Mouse (Mus musculus): ENCODE results near the gene Tjap1. TPM values are rescaled to one million over a fixed set of nuclear protein-coding genes. Genes with fewer than 3 reads are reported as not detected.
A peak's percentile ranks its signal among the peaks of the same experiment; 100 is the strongest.

The Tjap1 gene
- total RNA-seq, 2 experiments from 2014 or later: 43.4 to 49.2 TPM

DNA sequence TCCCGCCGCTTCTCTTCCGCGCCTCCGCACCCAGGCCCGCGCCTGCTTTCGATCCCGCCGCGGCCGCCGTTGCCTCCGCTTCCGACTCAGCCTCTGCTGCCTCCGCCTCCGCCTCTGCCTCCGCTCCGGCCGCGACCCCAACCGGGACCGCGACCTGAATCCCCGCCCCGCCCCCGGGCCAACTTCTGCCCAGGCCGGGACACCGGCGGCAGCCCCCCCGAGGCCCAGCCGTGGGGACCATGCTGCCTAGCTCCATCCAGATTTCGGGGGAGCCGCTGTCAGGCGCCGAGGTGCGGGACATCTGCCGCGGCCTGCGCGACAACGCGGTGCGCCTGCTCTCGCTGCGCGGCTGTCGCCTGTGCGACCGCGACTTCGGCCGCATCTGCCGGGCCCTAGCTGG, 28.7 kb downstream of the Tjap1 start:
- DNase-seq (ENCODE audit: low spot score in 2 of 2): peak in 1 of 2 experiments; percentile 56

DNA sequence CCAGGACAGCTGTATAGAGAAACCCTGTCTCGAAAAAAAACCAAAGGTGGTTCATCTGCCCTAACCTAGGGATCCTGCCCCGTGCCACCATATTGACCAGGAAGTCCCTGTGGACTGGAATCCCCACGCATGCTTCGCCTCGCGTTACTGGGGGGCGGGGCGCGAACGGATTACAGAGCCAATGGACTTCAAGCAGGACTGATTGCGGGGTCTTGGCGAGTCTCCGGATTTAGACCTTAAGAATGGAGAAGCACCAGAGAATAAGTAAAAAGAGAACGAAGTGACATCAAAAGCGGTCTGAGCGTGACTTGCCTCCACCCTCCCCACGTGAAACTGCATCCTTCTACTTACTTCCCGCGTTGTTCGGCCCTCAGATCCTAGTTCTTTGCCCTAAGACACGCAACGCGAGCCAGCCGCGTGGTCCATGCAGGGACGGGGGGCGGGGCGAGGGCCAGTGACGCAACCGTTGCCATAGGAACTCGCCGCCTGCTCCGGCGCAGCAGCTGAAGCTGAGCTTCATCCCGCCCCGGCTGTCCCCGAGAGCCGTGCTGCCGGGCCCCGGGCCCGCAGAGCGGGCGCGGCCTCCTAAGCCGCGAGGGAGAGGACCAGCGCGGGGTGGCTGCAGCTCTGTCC, 29.3 kb downstream of the Tjap1 start, which contains the start of gene Lrrc73:
Gene Lrrc73 (plus strand): TSS at position 80 of the 633 bp plus-strand sequence.
- DNase-seq (ENCODE audit: low spot score in 2 of 2): peak; percentile 91 to 94

DNA sequence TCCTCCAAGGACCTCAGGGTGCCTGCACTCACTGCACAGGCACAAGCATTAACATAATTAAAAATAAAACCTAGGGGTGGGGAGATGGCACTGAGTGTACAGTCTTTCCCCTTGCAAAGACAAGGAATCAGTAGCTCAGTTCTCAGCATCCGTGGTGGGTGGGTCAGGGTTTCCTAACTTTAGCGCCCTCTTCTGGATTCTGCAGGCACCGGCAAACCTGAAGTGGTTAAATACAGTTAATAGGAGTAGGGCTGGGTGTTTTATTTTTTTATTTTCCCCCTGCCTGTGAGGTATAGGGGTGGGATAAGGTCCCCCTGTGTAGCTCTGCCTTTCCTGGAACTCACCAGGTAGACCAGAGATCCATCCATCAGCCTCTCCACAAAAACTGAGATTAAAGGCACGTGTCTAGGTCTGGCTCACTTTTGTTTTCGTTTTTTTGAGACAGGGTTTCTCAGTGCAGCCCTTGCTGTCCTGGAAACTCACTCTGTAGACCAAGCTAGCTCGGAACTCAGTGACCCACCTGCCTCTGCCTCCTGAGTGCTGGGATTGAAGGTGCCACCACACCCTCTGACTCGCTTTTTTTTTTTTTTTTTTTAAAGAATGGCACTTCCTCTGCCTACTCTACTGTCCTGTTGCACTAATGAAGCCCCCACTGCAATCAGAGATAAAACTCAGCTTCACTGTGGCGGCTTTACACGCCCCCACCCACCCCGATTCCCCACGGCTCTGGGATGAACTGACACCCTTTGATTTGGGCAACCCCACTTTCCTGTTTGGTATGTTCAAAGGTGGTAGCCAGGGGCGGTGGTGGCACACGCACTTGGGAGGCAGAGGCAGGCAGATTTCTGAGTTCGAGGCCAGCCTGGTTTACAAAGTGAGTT, 30.0 kb downstream of the Tjap1 start:
- peak in 1 of 2 experiments; percentile 70 for DNase-seq (ENCODE audit: low spot score in 2 of 2)

DNA sequence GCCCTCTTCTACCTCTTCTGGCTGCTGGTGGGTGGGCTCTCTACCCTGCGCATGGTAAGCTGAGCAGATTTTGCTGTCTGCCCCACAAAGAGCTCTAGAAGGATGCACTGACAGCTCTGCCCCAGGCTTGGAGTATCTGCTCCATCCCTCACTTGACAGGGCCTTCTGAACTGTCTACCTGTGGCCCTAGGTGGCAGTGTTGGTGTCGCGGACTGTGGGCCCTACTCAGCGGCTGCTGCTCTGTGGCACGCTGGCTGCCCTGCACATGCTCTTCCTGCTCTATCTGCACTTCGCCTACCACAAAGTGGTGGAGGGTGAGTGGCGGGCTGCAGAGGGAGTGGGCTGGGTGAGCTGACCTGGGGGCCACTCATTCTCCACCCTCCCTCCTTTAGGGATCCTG, 31.7 kb downstream of the Tjap1 start:
- no peak for DNase-seq (ENCODE audit: low spot score in 2 of 2)

DNA sequence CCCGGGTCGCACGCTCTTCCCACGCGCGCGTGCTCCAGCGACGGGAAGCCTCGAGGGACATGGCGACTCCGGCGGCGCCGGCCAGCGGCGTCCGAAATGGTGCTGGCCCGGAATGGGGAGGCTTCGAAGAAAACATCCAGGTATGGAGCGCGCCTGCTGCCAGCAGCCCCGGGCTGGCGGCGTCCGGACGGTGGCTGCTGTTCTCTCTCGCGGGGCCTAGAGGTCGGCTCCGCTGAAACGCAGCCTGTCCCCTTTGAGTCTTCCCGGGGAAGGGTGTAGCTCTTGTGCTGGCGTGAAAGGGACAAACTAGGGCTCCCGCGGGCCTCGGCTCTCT, 34.7 kb downstream of the Tjap1 start:
- no peak for DNase-seq (ENCODE audit: low spot score in 2 of 2)

DNA sequence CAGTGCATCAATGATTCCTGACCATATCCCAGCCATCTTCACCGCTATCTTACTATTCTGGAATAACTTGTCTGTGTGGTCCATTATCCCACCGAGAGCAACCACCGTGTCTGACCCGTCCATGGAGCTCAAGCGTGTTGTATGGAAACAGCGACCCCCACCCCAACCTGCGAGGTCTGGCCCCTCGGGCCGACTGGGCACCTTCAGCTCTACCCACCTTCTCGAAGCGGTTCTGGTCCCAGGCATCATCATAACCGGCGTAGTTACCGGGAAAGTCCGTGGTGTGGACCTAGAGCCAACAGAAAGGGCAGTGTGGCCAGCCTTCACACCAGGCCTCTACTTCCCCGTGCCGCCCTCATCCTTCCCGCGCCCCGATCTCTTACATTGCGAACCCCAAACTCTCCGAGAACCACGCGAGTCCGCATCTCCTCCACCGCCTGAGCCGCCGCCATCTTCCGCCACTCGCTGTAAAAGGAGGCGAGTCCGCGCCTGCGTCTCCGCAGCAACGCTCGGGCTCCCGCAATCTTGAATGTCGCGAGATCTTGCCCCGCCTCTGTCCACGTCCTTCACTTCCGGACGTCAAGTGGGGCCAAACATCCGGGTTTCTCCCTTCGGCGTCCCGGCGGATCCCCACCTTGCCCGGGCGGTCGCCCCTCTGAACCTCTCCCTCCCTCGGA, 35.2 kb downstream of the Tjap1 start, which contains the start of the genes Polr1c and Yipf3:
Gene Polr1c (minus strand): TSS at position 543 of the 677 bp plus-strand sequence.
Gene Yipf3 (plus strand): TSS at position 569 of the 677 bp plus-strand sequence.
- DNase-seq (ENCODE audit: low spot score in 2 of 2): peak; percentile 93 to 96

DNA sequence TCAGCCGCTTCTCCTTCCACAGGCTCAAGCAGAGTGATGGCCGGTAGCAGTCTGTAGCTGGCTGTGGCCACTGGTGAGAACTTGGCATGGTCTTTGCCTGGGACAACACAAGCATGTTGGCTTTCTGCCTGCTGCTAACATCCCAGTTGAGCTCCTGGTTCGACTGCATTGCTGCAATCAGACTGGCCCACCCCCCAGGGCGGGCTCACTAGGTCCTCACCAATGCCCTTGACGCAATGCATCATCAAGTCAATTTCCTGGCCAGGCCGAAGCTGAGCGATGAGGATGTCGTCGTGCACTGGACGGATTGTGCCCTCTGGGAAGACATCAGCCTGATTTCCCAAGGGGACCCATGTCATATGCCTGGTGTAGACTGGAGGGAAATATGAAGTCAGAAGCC, 38.2 kb downstream of the Tjap1 start:
- no peak for DNase-seq (ENCODE audit: low spot score in 2 of 2)

DNA sequence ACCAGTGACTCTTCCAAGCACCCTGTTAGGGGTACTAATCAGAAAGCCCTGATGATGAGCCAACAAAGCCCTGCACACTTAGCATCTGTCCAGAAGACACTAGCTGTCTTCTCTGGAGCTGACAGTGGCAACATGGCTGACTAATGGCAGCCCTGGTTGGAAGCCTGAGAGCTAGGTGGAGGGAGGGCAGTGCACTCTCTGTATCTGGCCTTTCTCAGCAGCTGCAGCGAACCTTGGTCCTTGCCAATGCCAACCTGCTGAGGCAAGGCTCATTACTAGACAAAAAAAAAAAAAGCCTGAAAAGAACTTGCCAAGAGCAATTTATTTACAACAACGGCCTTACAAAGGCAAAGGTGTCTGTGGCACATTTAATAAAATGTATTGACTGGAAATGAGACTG, 39.2 kb downstream of the Tjap1 start:
- DNase-seq (ENCODE audit: low spot score in 2 of 2): no peak

DNA sequence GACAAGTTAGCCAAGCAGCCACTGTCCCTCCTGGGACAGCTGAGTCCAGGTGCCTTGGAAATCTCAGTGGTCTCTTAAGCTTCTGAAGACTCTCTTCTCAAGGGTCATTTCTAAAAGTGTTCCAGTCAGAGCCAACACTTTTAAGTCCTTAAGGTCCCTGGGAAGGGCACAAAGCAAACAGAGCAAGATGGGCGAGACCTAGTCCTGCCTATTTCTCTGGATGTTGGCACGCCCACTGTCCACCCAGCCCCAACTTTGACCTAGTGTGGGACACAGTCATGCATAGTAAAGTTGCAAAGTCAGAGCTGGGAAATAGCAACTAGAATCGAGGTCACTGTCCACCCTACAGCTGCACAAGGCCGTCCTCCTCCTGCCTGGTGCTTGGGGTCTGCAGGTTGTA, 39.8 kb downstream of the Tjap1 start:
- DNase-seq (ENCODE audit: low spot score in 2 of 2): no peak

DNA sequence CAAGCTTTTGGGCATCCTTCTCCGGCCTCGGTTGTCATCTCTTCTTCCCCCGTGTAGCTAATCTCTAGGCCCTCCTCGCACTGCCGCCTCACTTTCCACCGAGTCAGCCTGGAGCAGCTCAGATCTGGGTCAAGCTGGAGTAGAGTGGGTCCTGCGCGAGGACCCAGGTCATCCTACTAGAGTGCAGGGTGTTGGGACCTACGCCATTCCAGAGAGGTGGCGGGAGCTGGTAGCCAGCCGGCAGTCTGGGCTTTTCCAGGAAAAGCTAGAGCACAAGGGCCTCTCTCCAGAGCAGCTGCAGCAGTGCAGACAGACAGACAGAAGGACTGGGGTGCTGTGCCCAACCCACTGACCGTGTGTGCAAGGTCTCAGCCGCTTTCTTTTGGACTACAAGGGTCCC, 40.6 kb downstream of the Tjap1 start:
- no peak for DNase-seq (ENCODE audit: low spot score in 2 of 2)

DNA sequence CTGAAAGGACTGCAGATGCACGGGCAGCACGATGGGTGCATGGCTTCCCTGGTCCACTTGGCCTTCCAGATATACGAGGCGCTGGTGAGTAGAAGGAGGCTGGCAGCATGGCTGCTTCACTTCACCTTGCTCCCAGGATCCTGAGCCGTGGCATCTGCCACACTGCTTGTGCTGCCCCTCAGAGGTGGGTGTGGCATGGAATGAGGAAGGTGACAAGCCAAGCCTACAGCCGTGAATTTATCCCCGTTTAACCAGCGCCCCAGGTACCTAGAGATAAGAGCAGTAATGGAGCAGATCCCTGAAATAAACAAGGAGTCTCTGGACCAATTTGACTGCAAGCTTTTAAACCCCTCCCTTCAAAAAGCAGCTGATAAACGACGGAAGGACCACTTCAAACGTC, 41.4 kb downstream of the Tjap1 start:
- DNase-seq (ENCODE audit: low spot score in 2 of 2): no peak

DNA sequence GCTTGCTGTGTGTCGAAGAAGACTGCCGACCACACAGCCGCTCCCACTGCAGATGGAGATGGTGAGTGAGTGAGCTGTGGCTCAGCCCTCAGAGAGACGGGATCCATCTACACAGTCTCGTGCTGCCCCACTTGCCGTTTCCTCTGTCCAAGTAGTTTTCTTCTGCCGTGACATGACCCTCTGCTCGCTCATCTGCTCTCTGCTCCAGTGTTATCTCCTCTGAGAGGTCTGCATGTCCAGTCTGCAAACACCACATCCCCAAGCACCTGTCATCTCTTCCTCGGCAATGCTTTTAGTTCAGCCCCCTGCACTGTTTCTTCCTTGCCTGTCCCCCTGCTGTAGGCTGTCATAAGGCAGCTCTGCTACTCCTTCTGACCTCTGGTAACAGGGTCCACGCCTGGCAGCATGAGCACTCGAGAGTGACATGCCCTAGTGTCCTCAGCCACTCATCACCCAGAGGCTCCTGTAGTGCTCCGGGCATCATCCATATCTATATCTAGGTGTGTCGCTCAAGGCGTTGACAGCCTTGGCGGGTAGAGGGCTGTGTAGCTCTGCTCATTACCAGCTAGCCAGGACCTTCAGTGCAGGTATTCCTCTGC, 43.2 kb downstream of the Tjap1 start:
- DNase-seq (ENCODE audit: low spot score in 2 of 2): no peak

DNA sequence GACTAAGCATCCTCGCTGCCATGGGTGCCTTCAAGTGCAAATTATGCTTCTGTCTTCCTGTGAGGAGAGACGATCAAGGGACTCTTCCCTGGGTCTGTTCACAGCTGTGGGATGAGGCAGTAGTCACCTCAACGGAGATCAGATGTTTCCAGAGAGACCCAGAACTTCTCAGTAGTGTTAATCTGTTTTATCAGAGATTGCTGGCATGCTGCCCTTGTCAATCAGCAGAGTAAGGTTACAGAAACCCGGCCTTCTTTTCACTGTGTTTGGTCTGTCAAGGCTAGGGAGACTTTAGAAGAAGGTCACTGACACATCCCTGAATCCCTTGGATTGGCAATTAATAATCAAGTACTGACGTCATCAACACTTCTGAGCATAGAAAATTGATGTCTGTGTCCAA, 45.3 kb downstream of the Tjap1 start:
- no peak for DNase-seq (ENCODE audit: low spot score in 2 of 2)

DNA sequence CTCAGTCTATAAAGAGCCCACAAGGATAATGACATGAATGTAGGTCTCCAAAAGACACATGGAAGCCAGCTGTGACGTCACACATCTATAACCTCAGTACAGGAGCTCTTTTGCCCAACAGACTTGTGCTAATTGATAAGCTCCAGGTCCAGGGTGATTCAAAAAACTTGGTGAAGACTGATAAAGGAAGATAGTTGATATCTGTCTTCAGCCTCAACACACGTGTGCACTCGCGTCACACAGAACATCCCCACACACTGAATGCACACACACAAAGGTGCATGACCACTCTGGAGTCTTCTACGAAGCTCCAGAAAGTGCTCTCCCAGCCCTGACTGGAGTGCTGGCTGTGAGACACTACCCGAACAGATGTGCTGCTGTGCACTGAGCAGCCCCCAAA, 45.7 kb downstream of the Tjap1 start:
- no peak for DNase-seq (ENCODE audit: low spot score in 2 of 2)

DNA sequence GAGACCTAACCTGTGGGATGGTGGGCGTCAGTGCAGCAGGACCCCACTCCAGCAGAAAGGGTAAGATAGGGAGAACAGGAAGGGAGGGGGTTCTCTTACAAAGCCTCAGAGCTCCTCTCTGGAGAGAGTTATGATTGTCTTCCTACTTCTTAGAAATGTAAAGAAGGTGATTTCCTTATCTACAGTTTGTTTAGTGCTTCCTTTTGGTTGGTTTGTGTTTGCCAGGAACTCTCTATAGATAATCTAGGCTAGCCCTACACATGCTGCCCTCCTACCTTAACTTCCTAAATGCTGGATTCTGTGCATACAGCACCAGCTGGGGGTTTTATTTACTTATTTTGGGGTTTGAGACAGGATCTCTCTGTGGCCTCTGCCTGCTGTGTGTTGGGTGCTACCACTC, 46.8 kb downstream of the Tjap1 start:
- no peak for DNase-seq (ENCODE audit: low spot score in 2 of 2)

DNA sequence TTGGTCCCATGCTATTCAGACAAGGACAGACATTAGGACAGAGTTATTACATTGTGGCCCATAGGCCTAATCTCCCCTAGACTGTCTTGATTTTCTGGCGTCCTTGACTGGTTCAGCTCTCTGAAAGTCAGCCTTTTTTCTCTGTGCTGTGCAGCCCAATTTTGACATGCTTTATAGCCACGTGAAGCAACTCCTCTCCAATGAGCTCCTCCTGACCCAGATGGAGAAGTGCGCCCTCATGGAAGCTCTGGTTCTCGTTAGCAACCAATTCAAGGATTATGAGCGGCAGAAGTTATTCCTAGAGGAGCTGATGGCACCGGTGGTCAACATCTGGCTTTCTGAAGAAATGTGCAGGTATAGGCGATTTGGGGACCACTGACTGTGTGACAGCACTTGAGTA, 55.2 kb downstream of the Tjap1 start:
- no peak for DNase-seq (ENCODE audit: low spot score in 2 of 2)

DNA sequence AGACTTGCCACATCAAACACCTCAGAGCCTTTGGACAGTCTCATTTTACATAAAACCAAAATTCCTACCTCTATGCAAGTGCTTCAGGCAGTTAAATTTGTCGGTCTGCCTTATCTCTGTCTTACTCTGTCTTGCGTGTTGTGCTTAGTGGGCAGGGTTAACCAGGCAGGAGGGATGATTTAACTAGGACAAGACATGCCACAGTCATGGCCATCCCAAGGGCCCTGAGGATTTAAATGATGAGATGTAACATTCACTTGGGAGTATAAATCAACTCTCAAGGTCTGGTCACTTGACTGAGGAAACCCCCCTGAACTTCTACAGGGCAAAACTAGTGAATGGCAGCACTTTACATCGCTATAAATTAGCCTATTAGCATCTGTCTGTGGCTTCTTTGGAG, 61.2 kb downstream of the Tjap1 start:
- DNase-seq (ENCODE audit: low spot score in 2 of 2): no peak

DNA sequence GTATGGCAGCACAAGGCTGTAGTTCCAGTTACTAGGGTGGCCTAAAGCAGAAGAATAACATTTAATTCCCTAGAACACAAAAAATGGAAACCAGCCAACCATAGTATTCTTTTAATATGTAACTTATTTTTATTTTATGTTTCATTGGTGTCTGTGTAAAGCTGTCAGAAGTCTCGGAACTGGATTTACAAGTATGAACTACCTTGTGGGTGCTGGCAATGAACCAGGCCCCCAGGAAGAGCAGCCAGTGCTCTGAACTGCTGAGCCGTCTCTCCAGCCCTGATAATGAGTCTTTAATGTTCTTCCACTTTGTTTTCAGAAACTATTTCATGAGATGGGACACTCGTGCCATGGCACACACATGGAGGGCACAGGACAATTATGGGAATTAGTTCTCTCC, 72.3 kb downstream of the Tjap1 start:
- no peak for DNase-seq (ENCODE audit: low spot score in 2 of 2)
